Mouse (Mus musculus) monocyte, adult 5-6 weeks (primary cell): Measurements from ENCODE around the gene Ccnk. TPM values are rescaled to one million over a fixed set of nuclear protein-coding genes. Genes with fewer than 3 reads are reported as not detected.

Experiments
- ATAC-seq: fragments of 153-309, 156-312 bp; replicated peaks from 2 replicates; pipeline ENCODE4 v1.8.0; 2017; ENCODE audit warnings: mild to moderate bottlenecking; ENCODE audit not compliant: low TSS enrichment, insufficient number of reproducible peaks, severe bottlenecking, poor library complexity, low FRiP score
- total RNA-seq: library from RNA; stranded (forward); fragments of 200-1000, 200-491, 200-594 nt; gene quantifications from 3 replicates; pipeline ENCODE4 v1.2.3, GENCODE M21; 2017

Gene Ccnk
- 22.4 to 31.4 TPM (median 26.9 TPM) in 3 replicates for total RNA-seq

DNA sequence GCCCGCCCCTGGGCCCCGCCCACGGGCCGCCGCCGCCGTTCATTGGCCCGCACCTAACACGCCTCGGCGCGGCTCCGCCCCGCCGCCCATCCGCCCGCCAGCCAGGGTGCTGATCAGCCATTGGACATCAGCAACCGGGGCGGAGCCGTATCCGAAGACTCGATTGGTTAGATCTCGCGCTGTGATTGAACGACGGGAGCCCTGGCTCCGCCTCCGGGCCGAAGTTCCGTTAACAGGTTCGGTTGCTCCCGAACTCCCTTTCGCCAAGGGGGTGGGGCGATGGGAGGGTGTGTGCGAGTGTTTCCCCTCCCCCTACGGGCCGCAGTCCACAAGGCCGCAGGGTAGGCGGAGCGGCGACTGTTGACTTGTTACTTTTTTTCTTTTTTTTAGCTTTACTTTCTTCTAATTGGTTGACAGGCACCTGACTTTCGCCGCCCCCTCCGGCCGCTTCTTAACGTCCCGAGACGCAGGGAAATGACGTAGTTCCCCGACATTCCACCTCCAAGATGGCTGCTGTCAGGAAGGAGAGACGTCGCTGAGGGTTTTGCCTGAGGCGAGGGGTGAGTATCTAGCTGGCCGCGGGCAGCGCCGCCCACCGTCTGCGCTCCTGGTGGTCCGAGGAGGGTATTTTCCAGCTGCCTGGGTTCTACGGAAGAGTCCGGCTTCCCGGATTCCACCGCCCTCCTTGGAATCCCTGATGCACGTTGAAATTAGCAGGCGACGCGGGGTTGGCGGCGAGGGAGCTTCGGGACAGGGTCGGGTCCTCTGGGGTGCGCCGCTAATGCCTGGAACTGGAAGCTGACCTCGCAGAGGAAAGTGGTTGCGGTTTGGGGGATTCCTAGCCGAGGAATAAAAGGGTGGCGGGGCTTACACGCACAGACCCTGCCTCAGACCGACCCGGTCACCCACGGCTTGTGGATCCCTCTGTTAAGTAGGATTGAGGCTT is at the start of gene Ccnk:
TSS of gene Ccnk (plus strand) at position 259 of the 946 bp plus-strand sequence.
- peak; percentile 93 for ATAC-seq

DNA sequence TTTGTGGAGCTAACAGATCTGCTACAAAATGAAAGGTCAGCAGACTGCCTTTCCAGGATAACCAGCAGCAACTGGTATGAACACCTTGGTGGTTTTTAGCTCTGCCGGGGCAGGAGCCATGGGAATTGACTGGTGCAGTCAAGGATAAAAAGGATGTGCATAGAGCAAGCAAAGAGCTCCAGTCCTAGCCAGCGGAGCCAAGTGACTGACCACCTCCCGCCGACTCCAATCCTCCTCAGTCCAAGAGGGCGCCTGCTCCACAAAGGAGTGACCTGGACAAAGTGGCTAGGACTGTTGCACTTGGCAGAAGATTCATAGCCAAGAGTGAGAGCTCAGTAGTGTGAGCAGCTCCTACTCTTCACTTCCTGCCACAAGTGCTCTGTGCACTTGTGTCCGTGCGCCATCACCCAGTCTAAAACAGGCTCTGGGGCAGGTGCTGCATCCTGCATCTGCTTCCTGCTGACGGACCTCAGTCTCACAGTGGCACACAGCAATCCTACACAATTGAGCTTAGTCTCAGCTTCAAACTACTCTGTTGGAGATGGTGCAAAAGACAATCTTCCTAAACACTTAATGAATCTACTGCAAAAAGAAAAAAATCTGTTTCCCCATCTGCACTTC is 46.8 kb upstream of the Ccnk start:
- 0 out of 2 replicates have a peak, but pooled peaks have one; percentile 22 for ATAC-seq

DNA sequence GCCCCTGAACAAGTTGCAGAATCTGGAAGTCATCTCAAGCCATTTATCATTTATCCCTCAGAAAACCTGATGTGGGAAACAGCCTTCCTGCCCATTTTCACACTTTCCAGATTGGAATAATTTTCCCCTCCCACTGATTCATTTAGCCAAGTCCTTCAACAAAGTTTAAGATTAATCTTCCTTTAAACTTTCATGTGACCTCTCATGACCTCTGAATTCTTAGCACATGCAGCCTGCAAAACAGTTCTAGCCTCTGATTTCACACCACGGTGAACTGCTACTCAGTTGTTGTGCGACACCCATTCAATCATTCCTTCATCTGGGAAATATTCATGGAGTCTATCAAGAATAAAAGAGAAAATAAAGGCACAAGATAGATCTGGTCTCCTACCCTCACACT is 46.2 kb upstream of the Ccnk start:
- no peak for ATAC-seq

DNA sequence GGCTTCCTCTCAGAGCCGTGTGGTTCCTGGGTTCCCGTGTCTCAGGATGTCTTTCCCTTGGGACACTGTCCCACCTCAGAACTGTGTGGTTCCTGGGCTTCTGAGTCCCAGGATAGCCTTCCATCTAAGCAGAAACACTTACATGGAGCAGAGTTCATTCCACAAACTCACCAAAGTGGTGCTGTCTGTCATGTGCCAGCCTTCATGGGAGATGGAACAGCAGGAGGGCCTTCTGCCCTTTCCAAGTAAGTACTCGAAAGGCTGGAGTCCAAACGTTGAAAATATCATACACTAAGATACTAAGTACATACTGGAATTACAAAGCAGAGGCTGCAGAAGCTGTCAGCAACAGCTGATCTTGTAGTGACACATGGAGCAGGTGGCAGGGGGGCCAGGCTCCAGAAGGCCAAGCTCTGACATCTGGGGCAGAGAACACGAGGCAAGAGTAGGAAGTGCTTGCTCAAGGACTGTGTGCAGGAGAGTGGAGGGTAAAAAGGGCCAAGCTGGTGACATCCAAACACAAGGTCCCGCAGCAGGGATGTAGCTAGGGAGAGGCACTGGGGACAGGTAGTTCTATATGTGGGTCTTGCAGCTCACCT is 43.7 kb upstream of the Ccnk start:
- ATAC-seq: no peak

DNA sequence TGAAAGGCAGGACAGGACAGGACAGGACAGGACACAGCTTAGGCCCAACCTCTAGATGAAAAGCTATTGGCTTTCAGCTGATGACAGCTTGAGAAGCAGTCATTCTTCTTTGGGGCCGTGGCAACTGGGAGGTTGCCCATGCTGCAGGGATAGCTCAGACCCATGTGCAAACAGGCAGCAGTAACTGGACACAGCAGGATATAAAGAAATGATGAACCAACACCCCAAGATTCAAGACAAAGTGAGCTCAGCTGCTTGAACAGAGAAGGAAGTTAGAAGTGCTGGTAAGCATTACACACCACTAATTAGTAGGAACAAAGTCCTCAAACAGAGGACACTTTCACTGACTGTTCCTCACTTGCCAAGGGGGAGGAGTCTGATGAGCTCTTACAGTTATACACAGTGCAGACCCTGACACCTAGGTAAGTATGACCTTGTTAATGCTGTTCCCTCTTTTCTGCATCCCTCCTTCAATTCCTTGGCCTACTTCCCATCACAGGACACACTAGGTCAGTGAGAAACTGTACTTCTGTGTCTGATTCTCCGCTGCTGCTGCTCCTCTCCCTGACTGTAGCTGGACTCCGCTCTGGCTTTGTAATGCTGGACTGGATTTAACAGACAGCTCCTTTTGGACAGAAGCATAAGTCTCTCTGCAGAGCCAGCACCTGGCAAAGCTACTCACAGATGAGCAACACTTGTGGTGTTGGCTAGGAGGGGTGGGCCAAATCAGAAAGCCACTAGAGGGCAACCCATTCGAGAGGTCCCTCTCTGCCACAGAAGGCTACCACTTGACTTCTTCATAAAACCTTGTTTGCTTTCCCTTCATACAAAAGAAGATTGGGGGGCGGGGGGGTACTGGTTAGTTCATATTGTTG is 35.5 kb upstream of the Ccnk start:
- ATAC-seq: no peak

DNA sequence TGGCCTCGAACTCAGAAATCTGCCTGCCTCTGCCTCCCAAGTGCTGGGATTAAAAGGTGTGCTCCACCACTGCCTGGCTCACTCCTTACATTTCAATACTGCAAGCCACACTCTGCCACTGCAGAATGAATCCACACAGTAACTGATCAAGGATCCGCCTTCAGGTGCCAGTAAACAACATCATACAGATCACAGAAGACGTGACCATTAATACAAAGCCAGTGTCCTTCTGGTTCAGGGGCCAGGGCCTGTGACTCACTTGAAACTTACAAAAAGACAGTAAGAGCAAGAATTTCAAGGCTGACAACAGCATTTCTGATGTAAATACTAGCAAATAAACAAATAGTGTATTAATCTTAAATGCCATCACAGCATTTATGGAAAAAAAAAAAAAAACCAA is 34.2 kb upstream of the Ccnk start:
- ATAC-seq: no peak

DNA sequence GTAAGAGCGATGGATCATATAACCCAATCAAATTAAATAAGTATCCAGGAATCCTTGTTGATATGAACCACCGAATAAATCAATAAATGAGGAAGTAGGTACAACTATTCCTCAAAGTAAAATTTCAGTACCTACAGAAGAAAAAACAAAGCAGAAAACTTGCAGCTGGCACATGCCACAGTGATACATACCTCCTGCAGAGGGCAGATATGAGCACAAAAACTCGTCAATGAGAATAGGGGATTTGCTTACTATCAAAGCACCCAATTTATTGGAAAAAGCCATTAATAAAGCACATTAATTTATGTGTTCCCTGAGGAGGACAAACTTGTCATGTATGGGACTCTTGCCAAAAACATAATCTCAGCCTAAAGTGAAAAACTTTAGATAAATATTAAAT is 29.6 kb upstream of the Ccnk start:
- no peak for ATAC-seq

DNA sequence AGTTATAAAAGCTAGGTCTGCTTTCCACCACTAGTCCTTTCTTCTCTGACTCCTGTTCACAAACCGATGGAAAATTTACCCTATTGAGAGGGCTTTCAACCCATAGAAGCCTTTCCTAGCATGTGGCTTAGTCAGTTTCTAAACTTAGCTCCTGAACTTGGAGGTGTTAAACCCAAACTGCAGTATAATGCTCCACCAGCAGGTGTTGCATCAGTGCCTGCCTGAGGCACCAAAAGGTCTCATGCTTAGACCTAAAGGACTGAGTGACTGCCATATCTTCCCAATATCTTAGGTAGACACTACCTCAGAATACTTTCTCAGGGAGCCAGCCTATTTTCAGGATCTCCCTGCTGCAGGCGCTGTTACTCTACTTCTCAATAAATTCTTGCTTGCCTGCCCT is 26.6 kb upstream of the Ccnk start:
- no peak; the same call in 1 of the 2 replicates for ATAC-seq

DNA sequence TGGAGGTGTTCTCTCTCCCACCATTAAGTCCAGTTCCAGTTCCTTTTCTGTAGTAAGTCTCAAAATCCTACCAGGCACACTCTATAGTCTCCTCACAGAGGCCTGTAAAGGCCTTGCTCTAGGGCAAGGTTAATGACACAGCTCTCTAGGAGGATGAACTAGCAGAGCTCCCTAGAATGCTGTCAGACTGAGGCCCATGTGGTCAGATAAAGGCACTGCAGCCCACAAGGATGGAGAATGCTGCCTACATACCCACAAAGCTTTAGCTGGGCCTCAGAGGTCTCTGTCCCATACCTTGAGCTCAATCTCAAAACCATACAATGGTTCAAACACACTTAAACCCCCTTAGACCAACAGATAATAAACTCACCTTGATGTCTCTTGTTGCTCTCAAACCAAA is 19.5 kb upstream of the Ccnk start:
- ATAC-seq: no peak

DNA sequence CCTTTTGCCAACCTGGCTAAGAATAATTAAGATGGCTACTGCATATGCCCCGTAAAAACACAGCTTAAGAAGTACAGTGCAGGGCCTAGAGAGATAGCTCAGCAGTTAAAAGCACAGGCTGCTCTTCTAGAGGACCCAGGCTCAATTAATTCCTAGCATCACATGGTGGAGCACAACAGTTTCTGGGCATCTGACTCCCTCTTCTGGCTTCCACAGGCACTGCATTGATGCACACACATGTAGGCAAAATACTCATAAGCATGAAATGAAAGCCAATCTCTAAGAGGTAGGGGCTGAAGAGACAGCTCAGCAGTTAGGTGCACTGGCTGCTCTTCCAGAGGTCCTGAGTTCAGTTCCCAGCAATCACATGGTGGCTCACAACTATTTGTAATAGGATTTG is 17.3 kb upstream of the Ccnk start:
- no peak for ATAC-seq

DNA sequence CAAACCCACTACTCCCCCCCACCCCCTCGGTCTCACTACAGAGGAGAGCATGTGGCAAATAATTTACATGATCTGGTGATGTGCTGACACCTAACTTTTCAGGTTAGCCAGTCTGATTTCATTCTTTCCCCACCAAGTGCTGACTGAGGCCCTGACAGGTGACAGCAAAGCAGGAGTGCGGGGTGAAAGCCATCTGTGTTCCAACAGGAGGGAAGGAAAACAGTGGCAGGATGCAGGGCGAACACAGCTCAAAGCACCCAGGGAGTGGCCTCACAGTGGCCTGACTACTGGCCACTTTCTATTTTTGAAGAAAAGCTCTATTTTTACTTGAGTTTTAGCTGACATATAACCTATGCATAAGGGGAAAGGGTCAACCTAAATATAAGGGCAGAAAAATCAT is 15.7 kb upstream of the Ccnk start:
- no peak for ATAC-seq

DNA sequence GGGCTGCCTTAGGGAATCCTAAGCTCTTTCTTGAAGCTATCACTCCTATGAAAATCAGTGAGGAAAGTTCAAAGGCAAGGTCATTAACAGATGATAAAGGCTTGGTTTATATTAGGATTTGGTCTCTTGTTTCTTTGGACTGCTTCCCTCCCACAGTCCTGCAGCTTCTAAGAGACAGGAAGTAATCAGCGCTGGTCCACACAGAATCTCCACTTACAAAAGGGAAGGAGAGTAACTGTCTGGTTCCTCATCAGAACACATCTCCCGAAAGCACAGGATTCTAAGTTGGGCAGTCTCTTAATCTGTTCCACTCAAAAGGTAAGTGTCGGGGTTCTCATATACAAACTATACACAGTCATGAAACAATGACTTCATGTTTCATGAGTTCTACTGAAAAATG is 10.5 kb upstream of the Ccnk start:
- no peak for ATAC-seq

DNA sequence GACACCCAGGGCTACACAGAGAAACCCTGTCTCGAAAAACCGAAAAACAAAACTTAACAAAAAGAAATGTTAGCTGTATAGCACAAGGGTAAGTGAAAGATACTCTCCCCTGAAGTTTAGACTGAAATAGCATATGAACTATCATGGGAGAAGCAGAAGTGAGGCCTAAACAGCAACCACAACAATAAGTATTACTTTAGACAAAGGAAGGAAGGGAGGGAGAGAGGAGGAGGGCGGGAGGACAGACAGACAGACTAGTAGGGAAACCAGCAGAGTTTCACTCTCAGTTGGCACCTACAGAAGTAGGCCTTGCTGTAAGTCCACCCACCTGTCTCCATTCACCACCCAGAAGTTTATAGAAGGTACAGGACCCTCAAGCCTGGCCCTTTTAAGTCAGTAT is 8.9 kb upstream of the Ccnk start:
- peak; percentile 73 for ATAC-seq

DNA sequence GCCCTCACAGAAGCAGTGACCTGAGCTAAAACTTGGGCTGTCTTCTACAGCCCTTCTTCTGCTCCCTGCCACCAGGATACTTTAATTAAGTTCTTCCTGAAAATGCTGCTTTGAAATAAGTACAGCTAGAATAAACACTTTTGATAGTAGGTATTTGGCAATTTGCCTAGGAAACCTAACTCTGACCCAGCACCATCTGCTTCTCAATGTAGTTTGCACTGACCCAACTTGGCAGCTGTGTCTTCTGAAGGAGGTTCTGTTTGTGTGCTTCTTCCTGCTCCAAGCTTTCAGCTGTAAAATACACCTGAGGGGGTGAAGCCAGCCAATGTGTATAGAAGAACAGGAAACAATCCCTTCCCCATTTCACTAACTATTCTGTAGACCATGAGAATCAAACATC is 8.0 kb upstream of the Ccnk start:
- no peak for ATAC-seq

DNA sequence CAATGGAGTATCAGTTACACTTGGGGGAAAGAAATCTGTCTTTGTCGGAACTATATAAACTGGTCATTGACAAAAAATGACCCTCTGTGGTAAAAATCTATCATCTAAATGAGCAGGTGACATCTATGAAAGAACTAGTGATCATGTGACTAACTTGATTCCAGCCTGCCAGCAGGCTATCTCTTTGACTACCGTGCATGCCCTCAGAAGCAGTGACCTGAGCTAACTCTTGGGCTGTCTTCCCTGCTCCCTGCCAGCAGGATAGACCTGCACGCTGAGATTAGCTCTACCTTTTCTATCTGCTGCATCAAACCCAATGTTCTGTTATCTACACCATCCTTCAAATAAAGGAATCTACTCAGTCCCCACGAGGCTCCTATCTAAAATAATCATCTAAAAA is 6.7 kb upstream of the Ccnk start:
- ATAC-seq: no peak

DNA sequence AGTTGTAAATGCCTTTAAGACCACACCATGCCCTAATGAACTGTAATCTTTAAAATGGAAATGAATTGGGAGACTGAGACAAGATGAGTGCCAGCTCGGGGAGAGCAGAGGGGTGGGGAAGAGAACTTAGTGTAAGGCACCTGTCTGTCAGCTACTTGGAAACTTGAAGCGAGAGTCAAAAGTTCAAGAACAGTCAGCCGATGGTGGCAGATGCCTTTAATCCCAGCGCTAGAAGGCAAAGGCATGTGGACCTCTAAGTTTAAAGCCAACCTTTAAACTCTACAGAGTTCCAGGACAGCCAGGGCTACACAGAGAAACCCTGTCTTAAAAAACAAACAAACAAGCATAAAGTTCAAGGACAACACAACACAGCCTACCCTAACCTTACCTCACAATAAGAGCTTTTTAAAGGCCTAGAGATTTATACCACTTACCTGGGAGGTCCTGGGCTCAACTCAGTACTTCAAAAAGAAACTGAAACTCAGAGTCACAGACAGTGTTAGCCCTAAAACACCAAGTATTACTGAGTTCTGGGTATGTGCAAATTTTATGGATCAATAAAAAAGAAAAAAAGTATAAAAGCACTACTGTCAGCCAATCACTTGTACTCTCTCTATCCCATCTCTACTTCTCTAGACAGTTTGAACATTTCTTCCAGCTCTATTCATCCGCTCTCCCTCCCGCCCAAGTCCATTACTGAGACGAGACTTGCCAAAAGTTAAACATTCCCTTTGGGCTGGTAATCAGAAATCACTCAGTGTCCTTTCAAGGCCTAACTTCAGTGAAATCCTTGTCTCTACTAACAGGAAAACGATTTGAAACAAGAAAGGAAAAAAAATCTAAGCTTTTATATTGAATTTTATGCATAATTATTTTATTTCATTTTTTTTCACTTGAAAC is 4.5 kb upstream of the Ccnk start:
- ATAC-seq: no peak

DNA sequence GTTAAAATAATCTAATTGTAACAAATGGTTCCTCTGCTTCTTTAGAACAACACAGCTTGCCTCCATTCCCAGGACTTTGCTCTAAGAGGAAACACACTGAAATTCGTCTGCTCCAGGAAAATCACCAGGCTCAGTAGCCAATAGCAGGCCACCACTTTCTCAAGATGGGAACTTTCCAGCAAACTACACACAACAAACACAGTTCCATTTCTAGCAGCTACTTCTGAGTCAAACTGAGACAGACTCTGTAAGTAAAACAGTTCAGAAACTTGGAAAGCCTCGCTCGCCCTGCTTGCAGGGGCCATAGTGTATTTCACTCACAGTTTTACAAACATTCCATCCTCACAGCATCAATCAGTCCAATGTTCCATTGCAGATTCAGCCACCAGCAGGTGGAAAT is 3.0 kb upstream of the Ccnk start:
- no peak for ATAC-seq
